Mouse (Mus musculus) CD8-positive naive resting alpha-beta T cell, adult 2 months (primary cell): ENCODE measurements around the gene Vegfd.
A peak's percentile ranks its signal among the peaks of the same experiment; 100 is the strongest.

Experiments used
- DNase-seq, 2 experiments: peaks; one replicate each; pipeline ENCODE4 v3.0.0; 2022; ENCODE audit warnings: low read depth in 2 of 2, low spot score in 2 of 2

The Vegfd gene

GRCm38 (mm10) chrX:164419471-164419939 lies 46.3 kb downstream of the Vegfd start, which contains the start of gene Piga:
Gene Piga, plus strand, starts transcription at chrX:164419787.
- DNase-seq, result peak; percentile 82

GRCm38 (mm10) chrX:164419955-164420354 lies 46.8 kb downstream of the Vegfd start:
- no peak for DNase-seq

GRCm38 (mm10) chrX:164420518-164420917 lies 47.3 kb downstream of the Vegfd start:
- no peak for DNase-seq

DNA sequence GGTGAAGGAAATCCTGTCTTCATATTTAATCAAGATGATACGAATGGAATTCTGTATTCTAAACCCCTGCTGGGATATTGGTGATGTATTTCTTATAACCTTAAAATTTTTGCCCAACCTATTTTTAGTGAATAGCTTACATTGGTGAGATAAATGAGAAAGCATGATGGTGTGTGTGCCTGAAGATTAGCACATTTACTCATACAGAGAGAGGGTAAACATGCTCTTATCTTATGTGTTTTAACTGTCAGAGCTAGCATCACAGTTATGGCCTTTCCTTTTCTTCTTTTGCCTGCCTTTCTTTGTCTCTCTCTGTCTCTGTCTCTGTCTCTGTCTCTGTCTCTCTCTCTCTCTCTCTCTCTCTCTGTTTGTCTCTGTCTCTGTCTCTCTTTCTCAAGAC lies 51.6 kb downstream of the Vegfd start:
- no peak for DNase-seq

- DNase-seq, result no peak
These were observed 54.1 kb downstream of the Vegfd start for GRCm38 (mm10) chrX:164427295-164427694.

GRCm38 (mm10) chrX:164428224-164428623 lies 55.0 kb downstream of the Vegfd start:
- no peak for DNase-seq

GRCm38 (mm10) chrX:164430621-164431020 lies 57.4 kb downstream of the Vegfd start:
- no peak for DNase-seq

DNA sequence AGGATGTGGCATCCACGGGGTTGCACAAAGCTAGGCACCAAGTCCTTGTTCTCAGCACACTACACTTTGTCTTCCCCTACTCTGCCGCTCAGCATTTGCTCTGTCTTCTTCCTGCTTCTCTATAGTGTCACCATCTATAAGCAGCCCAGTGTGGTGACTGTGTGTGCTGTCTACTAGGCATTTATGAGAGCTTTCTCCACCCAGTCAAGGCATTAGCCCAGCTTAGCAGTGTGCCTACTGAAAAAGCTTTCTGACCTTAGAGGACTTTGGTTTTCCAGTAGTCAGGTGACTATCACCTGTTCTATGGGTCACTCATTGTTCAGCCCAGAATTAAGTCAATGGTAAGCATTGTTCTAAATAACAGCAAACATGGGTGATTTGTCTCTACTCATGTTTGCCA lies 58.0 kb downstream of the Vegfd start:
- no peak for DNase-seq

- no peak for DNase-seq
These were observed 58.4 kb downstream of the Vegfd start for GRCm38 (mm10) chrX:164431541-164431940.

DNA sequence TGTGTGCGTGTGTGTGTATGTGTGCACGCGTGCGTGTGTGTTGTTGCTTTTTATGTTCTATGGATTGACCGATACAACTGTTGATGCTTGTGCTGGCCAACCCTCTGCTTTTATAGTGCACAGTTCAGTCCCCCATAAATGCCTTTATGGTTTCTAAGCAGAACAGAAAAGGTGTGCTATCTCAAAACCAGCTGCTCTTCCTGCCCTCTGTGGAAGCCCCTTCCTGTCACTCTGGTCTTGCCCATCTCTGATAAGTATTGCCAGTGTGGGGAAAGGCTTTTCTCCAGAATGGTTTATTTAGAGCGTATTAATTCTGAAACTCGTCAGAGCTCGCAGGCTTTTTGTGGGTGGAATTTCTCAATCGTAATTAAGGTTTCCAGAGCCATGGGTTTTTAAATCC lies 59.5 kb downstream of the Vegfd start:
- no peak for DNase-seq

DNA sequence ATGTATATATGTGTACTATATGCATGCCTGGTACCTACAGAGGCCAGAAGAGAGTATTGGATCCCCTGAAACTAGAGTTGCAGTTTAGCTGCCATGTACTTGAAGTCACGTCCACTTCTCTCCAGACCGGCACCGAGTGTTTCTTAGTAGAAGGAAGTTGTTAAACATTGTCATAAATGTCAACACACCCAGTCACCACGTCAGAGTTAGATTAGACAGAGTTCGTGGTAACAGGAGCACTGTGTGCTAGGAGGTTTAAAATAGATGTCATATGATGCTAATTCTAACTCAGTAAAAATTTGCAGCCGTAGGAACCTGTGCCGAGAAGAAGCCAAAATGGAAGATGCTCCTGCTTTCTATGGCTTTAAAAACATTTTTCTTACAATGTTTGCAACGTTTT lies 63.5 kb downstream of the Vegfd start, which contains the start of gene Asb11:
Gene Asb11, plus strand, starts transcription at position 286 of the 400 bp plus-strand sequence.
- no peak for DNase-seq

DNA sequence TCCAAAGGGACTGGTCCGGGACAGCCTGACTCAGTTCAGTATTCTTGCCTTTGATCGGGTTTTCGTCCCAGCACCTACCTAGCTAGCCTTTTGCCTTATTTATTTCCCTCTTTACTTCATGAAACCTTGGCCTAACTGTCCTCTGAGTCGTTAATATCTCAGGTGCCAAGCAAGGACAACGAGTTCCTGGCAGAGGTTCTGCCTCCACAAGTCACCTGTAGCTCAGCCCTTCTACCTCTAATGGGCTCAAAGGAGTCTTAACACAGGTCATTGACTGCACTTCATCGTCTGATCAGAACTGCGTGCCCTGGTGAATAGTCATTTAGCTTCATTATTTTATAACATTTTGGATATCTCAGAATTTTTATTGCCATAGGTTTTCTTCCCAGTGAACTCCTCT lies 66.3 kb downstream of the Vegfd start:
- DNase-seq, result no peak

GRCm38 (mm10) chrX:164440140-164440539 lies 67.0 kb downstream of the Vegfd start:
- no peak for DNase-seq

DNA sequence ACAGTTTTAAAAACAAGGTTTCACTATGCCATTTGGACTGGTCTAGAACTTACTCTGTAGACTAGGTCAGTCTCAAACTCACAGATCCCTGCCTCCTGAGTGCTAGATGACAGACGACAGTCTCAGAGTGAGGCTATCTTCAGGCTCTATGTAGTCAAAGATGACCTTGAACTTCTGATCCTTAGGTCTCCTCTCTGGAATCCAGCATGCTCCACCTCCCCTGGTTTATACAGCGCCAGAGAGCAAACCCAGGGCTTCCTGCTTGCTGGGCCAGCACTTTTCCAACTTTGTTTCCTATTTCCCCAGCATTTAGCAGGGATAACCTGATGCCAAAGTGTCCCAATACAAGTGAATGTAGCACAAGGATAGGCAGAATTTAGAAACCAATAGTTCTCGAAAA lies 67.5 kb downstream of the Vegfd start:
- DNase-seq, result no peak

GRCm38 (mm10) chrX:164441306-164441705 lies 68.1 kb downstream of the Vegfd start:
- DNase-seq, result no peak

GRCm38 (mm10) chrX:164445601-164446000 lies 72.4 kb downstream of the Vegfd start:
- DNase-seq, result no peak

DNA sequence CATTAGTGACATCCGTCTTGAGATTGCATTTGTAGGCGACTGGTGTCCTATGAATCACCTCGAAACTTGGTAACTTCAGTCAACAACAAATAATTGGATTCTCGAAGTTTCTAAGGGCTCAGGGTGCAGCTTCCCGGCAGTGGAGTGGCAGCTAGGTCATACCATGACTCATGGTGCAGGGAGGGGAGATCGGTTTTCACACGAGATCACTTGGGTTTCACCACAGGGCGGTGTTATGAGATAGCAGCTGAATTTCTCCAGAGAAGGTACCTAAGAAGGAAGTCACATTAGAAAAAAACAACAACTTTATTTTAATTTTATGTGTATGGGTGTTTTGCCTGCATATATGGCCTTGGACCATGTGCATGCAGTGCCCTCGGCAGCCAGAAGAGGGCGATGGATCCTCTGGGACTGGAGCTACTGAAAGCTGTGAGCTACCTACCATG lies 73.0 kb downstream of the Vegfd start:
- DNase-seq, result peak in 1 of 2 experiments; percentile 3

- no peak for DNase-seq
These were observed 73.9 kb downstream of the Vegfd start for GRCm38 (mm10) chrX:164446835-164447681.

DNA sequence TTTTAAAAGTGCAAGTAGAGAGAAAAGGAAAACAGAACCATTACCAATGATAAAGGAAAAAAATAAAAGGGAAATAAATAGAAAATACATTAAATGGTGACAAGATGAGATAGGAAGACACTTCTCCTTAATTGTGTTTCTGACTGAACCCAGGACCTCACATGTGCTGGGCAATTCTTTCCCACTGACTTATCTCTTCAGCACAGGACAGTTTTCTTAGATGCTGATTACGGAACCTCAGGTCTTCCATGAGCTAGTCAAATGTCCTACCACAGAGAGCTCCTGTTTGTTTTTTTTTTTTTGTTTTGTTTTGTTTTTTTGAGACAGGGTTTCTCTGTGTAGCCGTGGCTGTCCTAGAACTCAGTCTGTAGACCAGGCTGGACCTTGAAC lies 74.5 kb downstream of the Vegfd start:
- no peak for DNase-seq

- DNase-seq, result peak; percentile 2 to 18
These were observed 76.0 kb downstream of the Vegfd start for GRCm38 (mm10) chrX:164449201-164449600.
